8 mouse cellular contexts compared by ENCODE assay signal in the genomic region with DNA sequence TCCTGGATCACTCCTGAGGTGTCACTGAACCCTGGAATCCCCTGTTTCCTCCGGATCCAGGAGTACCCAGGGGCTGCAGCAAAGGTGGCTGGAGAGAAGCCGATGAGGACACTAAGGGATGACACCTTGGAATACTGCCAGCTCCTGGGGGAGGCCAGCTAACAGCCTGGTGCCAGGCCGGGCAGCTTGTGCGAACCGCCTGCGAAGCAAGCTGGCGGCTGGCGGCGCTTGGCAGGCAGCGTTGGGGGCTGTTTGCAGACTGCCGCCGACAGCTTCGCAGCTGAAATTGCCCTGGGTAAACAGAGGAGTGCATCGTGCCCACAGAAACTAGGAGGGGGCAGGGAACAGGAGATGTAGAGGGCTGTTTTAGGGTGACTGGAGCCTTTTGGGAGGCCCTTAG. TPM values are rescaled to one million over a fixed set of nuclear protein-coding genes. Genes with fewer than 3 reads are reported as not detected.
DNase-seq lines count a peak whose midpoint lies in the region; ATAC-seq and TF ChIP-seq lines count a peak whose summit lies in the region.

No protein-coding gene starts in this region.

- TF ChIP-seq CTCF in gastrocnemius, adult 2 months (IDR thresholded peaks at IDR 0.05), result no peak

- H3K27me3 ChIP-seq in neural tube, embryonic 13.5 days, result peaks cover 2% of the 10 kb centered on the region
- H3K27me3 ChIP-seq in neural tube, embryonic 15.5 days (replicated peaks), result peaks cover 14% of the 10 kb centered on the region; the same call in 1 of the 2 replicates
- no peaks in the 10 kb centered on the region; the same call in 1 of the 2 replicates for H3K27me3 ChIP-seq in hindbrain, embryonic 16.5 days (replicated peaks; ENCODE audit: control insufficient read depth, insufficient read depth, low read length)
- H3K27me3 ChIP-seq in liver, embryonic 12.5 days (replicated peaks), result peaks cover 19% of the 10 kb centered on the region
- H3K27me3 ChIP-seq in heart, embryonic 11.5 days (ENCODE audit: control insufficient read depth, insufficient read depth, low read length), result no peaks in the 10 kb centered on the region

- peak; percentile 63 for DNase-seq in gastrocnemius, adult 2 months
- DNase-seq in gastrocnemius, postnatal 25 days, result no peak
- peak; percentile 76 for DNase-seq in right cerebral cortex, postnatal 14 days

- ATAC-seq in neural tube, embryonic 13.5 days (ENCODE audit: low read depth), result peak; percentile 12; the same call in 1 of the 2 replicates
- no peak for ATAC-seq in neural tube, embryonic 15.5 days (ENCODE audit: low FRiP score)
- 0 out of 2 replicates have a peak, but pooled peaks have one; percentile 55 for ATAC-seq in hindbrain, embryonic 16.5 days
- ATAC-seq in liver, embryonic 12.5 days, result no peak
- ATAC-seq in heart, embryonic 11.5 days (replicated peaks; ENCODE audit: insufficient number of reproducible peaks, low FRiP score, low TSS enrichment), result no peak

- no peak overlapping the region for H3K4me2 ChIP-seq in neural tube, embryonic 13.5 days
- no peak overlapping the region; the same call in 1 of the 2 replicates for H3K4me2 ChIP-seq in neural tube, embryonic 15.5 days
- H3K4me2 ChIP-seq in hindbrain, embryonic 16.5 days (ENCODE audit: low read length), result 0 out of 2 replicates have a peak overlapping the region, but pooled peaks have one; percentile 10
- no peak overlapping the region for H3K4me2 ChIP-seq in liver, embryonic 12.5 days
- no peak overlapping the region for H3K4me2 ChIP-seq in heart, embryonic 11.5 days

- H3K4me1 ChIP-seq in neural tube, embryonic 13.5 days (replicated peaks), result peaks cover 16% of the 10 kb centered on the region
- H3K4me1 ChIP-seq in neural tube, embryonic 15.5 days, result peaks cover 32% of the 10 kb centered on the region
- H3K4me1 ChIP-seq in hindbrain, embryonic 16.5 days (ENCODE audit: control insufficient read depth, insufficient read depth, low read depth, low read length), result peaks cover 10% of the 10 kb centered on the region
- peaks cover 77% of the 10 kb centered on the region for H3K4me1 ChIP-seq in liver, embryonic 12.5 days
- peaks cover 21% of the 10 kb centered on the region for H3K4me1 ChIP-seq in heart, embryonic 11.5 days (ENCODE audit: control insufficient read depth, insufficient read depth, low read length)

- intact Hi-C loops in gastrocnemius, adult 2 months (cut with DNase I), result no loop called here

- WGBS in neural tube, embryonic 13.5 days, result 57% methylated on average over 14 of the region's 14 CpGs
- 25% methylated on average over 14 of the region's 14 CpGs for WGBS in neural tube, embryonic 15.5 days
- 43% methylated on average over 14 of the region's 14 CpGs for WGBS in hindbrain, embryonic 16.5 days
- 65% methylated on average over 14 of the region's 14 CpGs for whole genome bisulfite sequencing in liver, embryonic 12.5 days (ENCODE audit: insufficient replicate concordance)
- 67% methylated on average over 14 of the region's 14 CpGs for WGBS in heart, embryonic 11.5 days (ENCODE audit: insufficient replicate concordance)

- no peaks in the 10 kb centered on the region for H3K9me3 ChIP-seq in neural tube, embryonic 13.5 days
- no peaks in the 10 kb centered on the region for H3K9me3 ChIP-seq in neural tube, embryonic 15.5 days (replicated peaks)
- H3K9me3 ChIP-seq in hindbrain, embryonic 16.5 days (ENCODE audit: control insufficient read depth, low read length), result no peaks in the 10 kb centered on the region
- H3K9me3 ChIP-seq in liver, embryonic 12.5 days (replicated peaks), result no peaks in the 10 kb centered on the region
- no peaks in the 10 kb centered on the region for H3K9me3 ChIP-seq in heart, embryonic 11.5 days (replicated peaks; ENCODE audit: control insufficient read depth, low read length)

- H3K36me3 ChIP-seq in neural tube, embryonic 13.5 days, result no peaks in the 10 kb centered on the region
- no peaks in the 10 kb centered on the region for H3K36me3 ChIP-seq in neural tube, embryonic 15.5 days
- H3K36me3 ChIP-seq in hindbrain, embryonic 16.5 days (ENCODE audit: control insufficient read depth, insufficient read depth, low read length), result no peaks in the 10 kb centered on the region
- H3K36me3 ChIP-seq in liver, embryonic 12.5 days, result no peaks in the 10 kb centered on the region
- H3K36me3 ChIP-seq in heart, embryonic 11.5 days (ENCODE audit: control insufficient read depth, insufficient read depth, low read length), result no peaks in the 10 kb centered on the region

- H3K9ac ChIP-seq in neural tube, embryonic 13.5 days, result peak overlapping the region; percentile 23; the same call in 1 of the 2 replicates
- no peak overlapping the region for H3K9ac ChIP-seq in neural tube, embryonic 15.5 days (replicated peaks)
- peak overlapping the region; percentile 3; the same call in 1 of the 2 replicates for H3K9ac ChIP-seq in hindbrain, embryonic 16.5 days (ENCODE audit: low read depth, low read length)
- H3K9ac ChIP-seq in liver, embryonic 12.5 days, result no peak overlapping the region
- H3K9ac ChIP-seq in heart, embryonic 11.5 days (ENCODE audit: low read depth, low read length), result no peak overlapping the region

- no peak overlapping the region for H3K27ac ChIP-seq in gastrocnemius, adult 2 months
- no peak overlapping the region for H3K27ac ChIP-seq in neural tube, embryonic 13.5 days (replicated peaks)
- no peak overlapping the region for H3K27ac ChIP-seq in neural tube, embryonic 15.5 days (replicated peaks)
- H3K27ac ChIP-seq in hindbrain, embryonic 16.5 days (ENCODE audit: low read depth, low read length), result no peak overlapping the region; the same call in 1 of the 2 replicates
- H3K27ac ChIP-seq in liver, embryonic 12.5 days, result no peak overlapping the region
- no peak overlapping the region for H3K27ac ChIP-seq in heart, embryonic 11.5 days (ENCODE audit: low read depth, low read length)

- no peak overlapping the region for H3K4me3 ChIP-seq in gastrocnemius, adult 2 months
- no peak overlapping the region for H3K4me3 ChIP-seq in neural tube, embryonic 13.5 days
- no peak overlapping the region for H3K4me3 ChIP-seq in neural tube, embryonic 15.5 days (replicated peaks)
- H3K4me3 ChIP-seq in hindbrain, embryonic 16.5 days (ENCODE audit: low read length), result no peak overlapping the region
- H3K4me3 ChIP-seq in liver, embryonic 12.5 days, result no peak overlapping the region
- no peak overlapping the region for H3K4me3 ChIP-seq in heart, embryonic 11.5 days (ENCODE audit: low read depth, low read length)

RNA-seq across cellular contexts. Expression of gene Ubac1, which starts 18.4 kb away (rescaled TPM):
- 100 to 1,000 TPM; 223 to 239 TPM for total RNA-seq in gastrocnemius, adult 2 months (2021)
- 100 to 1,000 TPM; 224 to 227 TPM for total RNA-seq in gastrocnemius, postnatal 25 days (2021)
- polyA plus RNA-seq in neural tube, embryonic 13.5 days (2015; fragmentation: Nextera tagmentation; extraction: Ambion mirVana), result 116 and 124 TPM in 2 replicates
- 138 and 148 TPM in 2 replicates for polyA plus RNA-seq in neural tube, embryonic 15.5 days (2015; fragmentation: Nextera tagmentation; extraction: Ambion mirVana)
- 139 and 141 TPM in 2 replicates for polyA plus RNA-seq in hindbrain, embryonic 16.5 days (2015; fragmentation: Nextera tagmentation; extraction: Ambion mirVana)
- polyA plus RNA-seq in liver, embryonic 12.5 days (2016; fragmentation: Nextera tagmentation; extraction: Ambion mirVana), result 487 and 506 TPM in 2 replicates
- 136 and 141 TPM in 2 replicates for polyA plus RNA-seq in heart, embryonic 11.5 days (2014; fragmentation: Nextera tagmentation; extraction: Ambion mirVana)

RNA-seq across cellular contexts. Expression of gene Camsap1, which starts 56.9 kb away (rescaled TPM):
- 10 to 100 TPM; 43.7 to 55.7 TPM for total RNA-seq in gastrocnemius, adult 2 months (2021)
- total RNA-seq in gastrocnemius, postnatal 25 days (2021), result 10 to 100 TPM; 25.7 to 42.1 TPM
- polyA plus RNA-seq in neural tube, embryonic 13.5 days (2015; fragmentation: Nextera tagmentation; extraction: Ambion mirVana), result 55.6 and 61.4 TPM in 2 replicates
- polyA plus RNA-seq in neural tube, embryonic 15.5 days (2015; fragmentation: Nextera tagmentation; extraction: Ambion mirVana), result 42.3 and 61.6 TPM in 2 replicates
- 23.6 and 46.8 TPM in 2 replicates for polyA plus RNA-seq in hindbrain, embryonic 16.5 days (2015; fragmentation: Nextera tagmentation; extraction: Ambion mirVana)
- 13.0 and 13.5 TPM in 2 replicates for polyA plus RNA-seq in liver, embryonic 12.5 days (2016; fragmentation: Nextera tagmentation; extraction: Ambion mirVana)
- 8.9 and 14.1 TPM in 2 replicates for polyA plus RNA-seq in heart, embryonic 11.5 days (2014; fragmentation: Nextera tagmentation; extraction: Ambion mirVana)

Comparison
In these comparisons a context has a peak if more than half of its experiments do, and no peak if none do; other contexts are left out.
1. ATAC-seq: peak in neural tube, embryonic 13.5 days (single experiment) and hindbrain, embryonic 16.5 days (single experiment); none in neural tube, embryonic 15.5 days (single experiment), liver, embryonic 12.5 days (single experiment) and heart, embryonic 11.5 days (single experiment).
2. H3K9ac ChIP-seq: peak in neural tube, embryonic 13.5 days (single experiment) and hindbrain, embryonic 16.5 days (single experiment); none in neural tube, embryonic 15.5 days (single experiment), liver, embryonic 12.5 days (single experiment) and heart, embryonic 11.5 days (single experiment).